Mouse (Mus musculus): Measurements from ENCODE around the gene Rtbdn.

DNA sequence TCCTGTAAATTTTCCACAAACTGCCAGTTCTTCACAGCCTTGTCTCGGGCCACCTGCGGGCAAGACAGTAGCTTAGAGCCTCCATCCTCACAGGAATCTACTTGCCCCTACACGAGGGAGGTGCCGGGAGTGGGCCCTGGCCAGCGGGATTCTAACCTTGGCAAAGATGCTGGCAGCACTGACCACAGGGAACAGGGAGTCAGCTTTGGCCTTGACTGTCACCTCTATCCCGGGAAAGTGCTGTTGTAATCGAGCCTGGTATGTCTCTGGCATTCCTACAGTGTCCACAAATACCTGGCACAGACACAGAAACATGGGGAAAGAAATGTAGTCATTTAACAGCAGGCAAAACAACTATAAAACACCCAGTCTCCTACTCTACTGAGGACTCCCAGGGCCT is 13.0 kb downstream of the Rtbdn start:
- TF ChIP-seq CTCF (conservative IDR thresholded peaks at IDR 0.05; ENCODE audit: low read length) (no peak), POU5F1 (IDR thresholded peaks at IDR 0.05; ENCODE audit: borderline replicate concordance, low read length) (no peak), NANOG (IDR thresholded peaks at IDR 0.05; ENCODE audit: borderline replicate concordance, low read length) (no peak)
